Comparison of ENCODE assay signal across 25 mouse cellular contexts in genomic region chr2:31476107-31476820, GRCm38 (mm10). TPM values are rescaled to one million over a fixed set of nuclear protein-coding genes. Genes with fewer than 3 reads are reported as not detected.
DNase-seq lines count a peak whose midpoint lies in the region; ATAC-seq and TF ChIP-seq lines count a peak whose summit lies in the region.
"Had no signal": no experiment of that assay in that cellular context is flagged by ENCODE, and none has a peak within 500 bp of the region (broad histone marks: within the 10 kb centered on the region; RNA-seq: fewer than 3 reads in every experiment).

No protein-coding gene starts in this region.

- WGBS in kidney, adult 2 months: 47% methylated on average over 10 of the region's 10 CpGs
- 70% methylated on average over 10 of the region's 10 CpGs for WGBS in midbrain, embryonic 10.5 days
- WGBS in midbrain, embryonic 15.5 days: 60% methylated on average over 10 of the region's 10 CpGs
- WGBS in stomach, embryonic 16.5 days: 53% methylated on average over 10 of the region's 10 CpGs
- WGBS in forebrain, embryonic 10.5 days: 77% methylated on average over 10 of the region's 10 CpGs

- peaks cover 6% of the 10 kb centered on the region; the same call in 1 of the 2 replicates for H3K4me1 ChIP-seq in kidney, adult 2 months (ENCODE audit: control insufficient read depth, insufficient read depth, low read length)
- peaks cover 31% of the 10 kb centered on the region for H3K4me1 ChIP-seq in midbrain, embryonic 10.5 days
- H3K4me1 ChIP-seq in midbrain, embryonic 15.5 days: peaks cover 6% of the 10 kb centered on the region; the same call in 1 of the 2 replicates
- H3K4me1 ChIP-seq in stomach, embryonic 16.5 days (ENCODE audit: control insufficient read depth, insufficient read depth, low read length): peaks cover 9% of the 10 kb centered on the region
- H3K4me1 ChIP-seq in forebrain, embryonic 10.5 days: peaks cover 20% of the 10 kb centered on the region

- H3K4me3 ChIP-seq in kidney, adult 2 months (ENCODE audit: insufficient read depth, low read depth, low read length): peak overlapping the region; percentile 20; the same call in 1 of the 2 replicates
- H3K4me3 ChIP-seq in midbrain, embryonic 10.5 days: no peak overlapping the region
- no peak overlapping the region for H3K4me3 ChIP-seq in midbrain, embryonic 15.5 days
- H3K4me3 ChIP-seq in stomach, embryonic 16.5 days (replicated peaks; ENCODE audit: low read length): no peak overlapping the region
- H3K4me3 ChIP-seq in forebrain, embryonic 10.5 days: no peak overlapping the region
- H3K4me3 ChIP-seq: embryonic facial prominence, embryonic 15.5 days; forebrain, embryonic 13.5 days; heart, embryonic 15.5 days; layer of hippocampus, adult 2 months; liver, embryonic 12.5 days had no signal

- no peak for TF ChIP-seq POLR2A in kidney, adult 2 months (IDR thresholded peaks at IDR 0.05; ENCODE audit: low read depth, low read length)

- H3K27me3 ChIP-seq in kidney, adult 2 months (replicated peaks; ENCODE audit: control insufficient read depth, insufficient read depth, low read length): no peaks in the 10 kb centered on the region
- peaks cover 60% of the 10 kb centered on the region for H3K27me3 ChIP-seq in midbrain, embryonic 10.5 days (ENCODE audit: low read depth, poor library complexity, severe bottlenecking)
- H3K27me3 ChIP-seq in midbrain, embryonic 15.5 days (replicated peaks): peaks cover 17% of the 10 kb centered on the region
- no peaks in the 10 kb centered on the region for H3K27me3 ChIP-seq in stomach, embryonic 16.5 days (ENCODE audit: control insufficient read depth, insufficient read depth, low read length)
- peaks cover 42% of the 10 kb centered on the region for H3K27me3 ChIP-seq in forebrain, embryonic 10.5 days (ENCODE audit: poor library complexity, severe bottlenecking)

- H3K4me2 ChIP-seq in midbrain, embryonic 15.5 days: no peak overlapping the region
- no peak overlapping the region for H3K4me2 ChIP-seq in stomach, embryonic 16.5 days (ENCODE audit: low read depth, low read length)
- H3K4me2 ChIP-seq: embryonic facial prominence, embryonic 15.5 days; forebrain, embryonic 13.5 days; heart, embryonic 15.5 days; liver, embryonic 12.5 days had no signal

- no peak overlapping the region for H3K9ac ChIP-seq in midbrain, embryonic 15.5 days
- H3K9ac ChIP-seq in stomach, embryonic 16.5 days (ENCODE audit: low read length): no peak overlapping the region
- H3K9ac ChIP-seq: embryonic facial prominence, embryonic 15.5 days; forebrain, embryonic 13.5 days; heart, embryonic 15.5 days; liver, embryonic 12.5 days had no signal

- H3K27ac ChIP-seq in kidney, adult 2 months (ENCODE audit: insufficient read depth, low read depth, low read length): no peak overlapping the region
- H3K27ac ChIP-seq in midbrain, embryonic 10.5 days (replicated peaks): 0 out of 2 replicates have a peak overlapping the region, but pooled peaks have one; percentile 33
- no peak overlapping the region for H3K27ac ChIP-seq in midbrain, embryonic 15.5 days
- H3K27ac ChIP-seq in stomach, embryonic 16.5 days (ENCODE audit: low read length): no peak overlapping the region
- H3K27ac ChIP-seq in forebrain, embryonic 10.5 days: no peak overlapping the region
- H3K27ac ChIP-seq: embryonic facial prominence, embryonic 15.5 days; forebrain, embryonic 13.5 days; heart, embryonic 15.5 days; layer of hippocampus, adult 2 months; liver, embryonic 12.5 days had no signal

- no peak for DNase-seq in kidney, adult 2 months
- DNase-seq in kidney, adult 18-20 months: no peak
- DNase-seq in midbrain, embryonic 10.5 days (ENCODE audit: low spot score): no peak
- no peak for DNase-seq in layer of hippocampus, postnatal 14 days (ENCODE audit: low spot score in 2 of 2)
- DNase-seq in forebrain, embryonic 10.5 days (ENCODE audit: extremely low spot score, low spot score): no peak
- DNase-seq: adrenal gland, postnatal 25 days; cerebellum, adult 11-12 months; cerebellum, adult 9-11 months; gastrocnemius, postnatal 10 days; kidney, postnatal 36 days; layer of hippocampus, postnatal 36 days; lung, adult 18-20 months; lung, postnatal 14 days; retina, postnatal 1 day; right cerebral cortex, postnatal 14 days; thymus, postnatal 4 days had no signal

- no peaks in the 10 kb centered on the region for H3K9me3 ChIP-seq in midbrain, embryonic 10.5 days (replicated peaks)
- H3K9me3 ChIP-seq in midbrain, embryonic 15.5 days: no peaks in the 10 kb centered on the region
- H3K9me3 ChIP-seq in stomach, embryonic 16.5 days (replicated peaks; ENCODE audit: control insufficient read depth, low read length): no peaks in the 10 kb centered on the region
- no peaks in the 10 kb centered on the region; the same call in 1 of the 2 replicates for H3K9me3 ChIP-seq in forebrain, embryonic 10.5 days
- H3K9me3 ChIP-seq: embryonic facial prominence, embryonic 15.5 days; heart, embryonic 15.5 days; liver, embryonic 12.5 days had no signal

- H3K36me3 ChIP-seq in kidney, adult 2 months (ENCODE audit: control insufficient read depth, insufficient read depth, low read length): peaks cover 13% of the 10 kb centered on the region; the same call in 1 of the 2 replicates
- no peaks in the 10 kb centered on the region for H3K36me3 ChIP-seq in midbrain, embryonic 10.5 days
- H3K36me3 ChIP-seq in midbrain, embryonic 15.5 days (replicated peaks): no peaks in the 10 kb centered on the region
- no peaks in the 10 kb centered on the region for H3K36me3 ChIP-seq in stomach, embryonic 16.5 days (ENCODE audit: control insufficient read depth, insufficient read depth, low read length)
- no peaks in the 10 kb centered on the region for H3K36me3 ChIP-seq in forebrain, embryonic 10.5 days (replicated peaks)
- H3K36me3 ChIP-seq: heart, embryonic 15.5 days had no signal

- no peak for TF ChIP-seq CTCF in kidney, adult 2 months (conservative IDR thresholded peaks at IDR 0.05; ENCODE audit: insufficient read depth, insufficient read length, low read depth, low read length)

- no peak for ATAC-seq in midbrain, embryonic 15.5 days (replicated peaks)
- peak; percentile 33; the same call in 1 of the 2 replicates for ATAC-seq in stomach, embryonic 16.5 days (ENCODE audit: insufficient read depth, low FRiP score)
- ATAC-seq: CD4-positive, CD25-positive, alpha-beta regulatory T cell, adult 4 months; forebrain, embryonic 13.5 days; intestine, embryonic 16.5 days; liver, embryonic 12.5 days had no signal

RNA-seq across cellular contexts. Expression of gene Ass1, which starts 6.3 kb away (rescaled TPM):
- polyA plus RNA-seq in kidney, adult 2 months (2012; rRNA removed): 2,247 and 2,656 TPM in 2 replicates
- 11.4 and 13.3 TPM in 2 replicates for polyA plus RNA-seq in midbrain, embryonic 10.5 days (2016; fragmentation: Nextera tagmentation; extraction: Ambion mirVana)
- 7.6 and 9.4 TPM in 2 replicates for polyA plus RNA-seq in midbrain, embryonic 15.5 days (2015; fragmentation: Nextera tagmentation; extraction: Ambion mirVana)
- 212 and 226 TPM in 2 replicates for polyA plus RNA-seq in stomach, embryonic 16.5 days (2015; fragmentation: Nextera tagmentation; extraction: Ambion mirVana)
- total RNA-seq in layer of hippocampus, postnatal 14 days (2021): 10 to 100 TPM in 1 of 2 experiments, 1 to 10 TPM in 1; 9.8 to 10.0 TPM
- 7.3 and 7.6 TPM in 2 replicates for polyA plus RNA-seq in forebrain, embryonic 10.5 days (2016; fragmentation: Nextera tagmentation; extraction: Ambion mirVana)

Comparison
In these comparisons a context has a peak if more than half of its experiments do, and no peak if none do; other contexts are left out.
1. RNA of gene Ass1, which starts 6.3 kb away (polyA plus RNA-seq): 2,247 to 2,656 TPM in kidney, adult 2 months and 212 to 226 TPM in stomach, embryonic 16.5 days; 11.4 to 13.3 TPM in midbrain, embryonic 10.5 days, 7.6 to 9.4 TPM in midbrain, embryonic 15.5 days and 7.3 to 7.6 TPM in forebrain, embryonic 10.5 days; every median in the first group is over 10 times any median in the second.